Mouse (Mus musculus) G1E (cell line): ENCODE measurements around the gene Ptprt. TPM values are rescaled to one million over a fixed set of nuclear protein-coding genes. Genes with fewer than 3 reads are reported as not detected.

Experiments
- ATAC-seq: 2 replicates; pipeline ENCODE4 v1.8.0; 2016; ENCODE audit warnings: mild to moderate bottlenecking; ENCODE audit not compliant: insufficient number of reproducible peaks, poor library complexity, low FRiP score, severe bottlenecking; ENCODE audit errors: extremely low read depth
- DNase-seq: peaks from one replicate; pipeline ENCODE4 v3.0.0; 2012; ENCODE audit warnings: low spot score
- H3K27me3 ChIP-seq: 2 replicates; pipeline ENCODE4 v1.6.1; 2012; ENCODE audit warnings: mild to moderate bottlenecking, low read length, inconsistent platforms; ENCODE audit not compliant: insufficient read depth
- H3K36me3 ChIP-seq: replicated peaks from 2 replicates; pipeline ENCODE3; 2012; ENCODE audit warnings: mild to moderate bottlenecking, inconsistent platforms
- H3K4me1 ChIP-seq: 2 replicates; pipeline ENCODE4 v1.6.1; 2012; ENCODE audit warnings: low read depth, low read length, inconsistent platforms, mixed read lengths; ENCODE audit not compliant: insufficient read depth
- H3K4me3 ChIP-seq: 2 replicates; pipeline ENCODE4 v1.5.1; 2012; ENCODE audit warnings: low read depth, mild to moderate bottlenecking, inconsistent platforms, low read length, moderate library complexity, mixed read lengths
- H3K9me3 ChIP-seq: replicated peaks from 2 replicates; pipeline ENCODE4 v1.6.1; 2012; ENCODE audit warnings: inconsistent platforms
- CTCF ChIP-seq: IDR thresholded peaks from 2 replicates; pipeline ENCODE4 v1.5.1; 2012; ENCODE audit warnings: low read depth, low read length, inconsistent platforms, mixed read lengths
- GATA1 ChIP-seq: IDR thresholded peaks from 2 replicates; pipeline ENCODE4 v1.6.1; 2012; ENCODE audit warnings: borderline replicate concordance, low read length, inconsistent platforms, mixed read lengths
- GATA2 ChIP-seq: IDR thresholded peaks from 2 replicates; pipeline ENCODE4 v1.6.1; 2012; ENCODE audit warnings: low read depth, low read length, inconsistent platforms, borderline replicate concordance
- POLR2AphosphoS5 ChIP-seq: IDR thresholded peaks from 2 replicates; pipeline ENCODE4 v1.6.1; 2012; ENCODE audit warnings: low read depth, low read length, inconsistent platforms; ENCODE audit not compliant: insufficient replicate concordance
- TAL1 ChIP-seq: conservative IDR thresholded peaks from 2 replicates; pipeline ENCODE4 v1.6.1; 2012; ENCODE audit warnings: low read depth, low read length, inconsistent platforms, mixed read lengths
- polyA plus RNA-seq: library from polyadenylated mRNA; stranded (reverse); fragments of >175 nt; gene quantifications from 2 replicates; pipeline ENCODE4 v1.2.3, GENCODE M21; 2012
- total RNA-seq, 2 experiments: library from RNA; stranded (forward) in 1 of 2; stranded (reverse) in 1 of 2; fragments of 200-1000 nt in 1 of 2; fragments of >200 nt in 1 of 2; fragmentation: Nextera tagmentation in 1 of 2; gene quantifications; 2 replicates each; pipeline ENCODE4 v1.2.3; 2014 to 2017

Ptprt gene
- total and polyA plus RNA-seq, 3 experiments: 0.05 TPM; not detected in 2

DNA sequence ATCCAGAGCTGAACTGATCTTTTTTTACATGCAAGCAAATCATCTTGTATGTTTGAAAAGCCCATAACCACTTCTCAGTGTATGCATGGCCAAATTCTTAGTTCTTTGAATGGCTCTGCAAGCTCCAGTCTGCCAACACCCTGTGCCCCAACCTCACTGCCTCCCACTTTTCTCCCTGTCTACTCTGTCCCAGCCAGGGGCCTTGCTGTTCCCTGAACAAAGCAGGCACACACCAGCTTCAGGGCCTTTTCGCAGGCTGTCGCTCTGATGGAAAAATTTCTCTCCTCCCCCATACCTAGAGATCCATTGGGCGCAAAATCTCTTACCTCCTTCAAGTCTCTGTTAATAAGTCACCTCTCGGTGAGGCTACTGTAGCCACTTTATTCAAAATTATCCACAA, 610.7 kb downstream of the Ptprt start:
- Histone ChIP-seq H3K4me3 (no peak overlapping the region), H3K36me3 (no peaks in the 10 kb centered on the region), H3K27me3 (no peaks in the 10 kb centered on the region), H3K9me3 (peaks cover 31% of the 10 kb centered on the region), H3K4me1 (no peaks in the 10 kb centered on the region)
- DNase-seq (no peak), ATAC-seq (no peak)
- no peak for TF ChIP-seq POLR2AphosphoS5
- no peak for TF ChIP-seq CTCF
- TF ChIP-seq GATA1: no peak
- TF ChIP-seq GATA2: no peak
- TF ChIP-seq TAL1: no peak

DNA sequence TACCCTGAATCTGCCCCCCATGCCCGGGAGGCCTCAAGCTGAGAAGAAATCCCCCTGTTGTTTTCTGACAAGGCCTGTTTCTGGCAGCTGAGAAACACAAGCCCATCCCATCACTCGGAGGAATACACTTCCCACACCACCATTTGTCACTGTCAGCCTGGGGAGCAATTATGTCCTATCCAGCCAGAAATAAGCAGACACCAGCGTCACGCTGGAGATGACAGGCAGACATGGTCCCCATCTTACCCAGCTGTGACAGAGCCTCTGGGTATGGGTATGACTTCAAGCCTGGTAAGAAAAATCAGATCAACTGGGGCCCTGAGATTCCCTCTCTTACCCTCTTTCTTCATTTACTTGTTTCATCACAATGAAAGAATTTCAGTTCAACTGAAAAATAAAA, 625.3 kb downstream of the Ptprt start:
- Histone ChIP-seq H3K36me3 (no peaks in the 10 kb centered on the region), H3K4me3 (no peak overlapping the region), H3K4me1 (no peaks in the 10 kb centered on the region), H3K27me3 (no peaks in the 10 kb centered on the region), H3K9me3 (peaks cover 38% of the 10 kb centered on the region)
- no peak for DNase-seq
- ATAC-seq: no peak
- TF ChIP-seq TAL1 (no peak), GATA1 (no peak), CTCF (no peak), GATA2 (no peak), POLR2AphosphoS5 (no peak)

DNA sequence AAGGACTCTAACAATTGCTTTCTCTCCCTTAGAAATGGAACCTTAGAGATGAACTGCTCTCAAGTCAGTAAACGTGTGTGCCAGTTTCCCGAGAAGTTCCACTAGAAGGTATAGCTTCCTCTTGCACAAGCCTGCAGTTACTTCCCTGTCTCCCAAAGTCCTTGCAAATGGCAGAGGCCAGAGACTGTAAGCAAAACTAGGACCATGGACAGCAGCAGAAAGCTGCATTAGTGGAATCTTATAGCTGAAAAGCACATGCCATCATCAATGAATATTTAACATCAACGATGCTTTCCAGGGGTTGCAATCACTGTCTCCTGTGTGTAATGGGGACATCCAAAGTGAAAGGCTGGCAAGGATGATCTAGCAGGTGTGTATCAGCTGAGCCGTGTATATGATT, 629.3 kb downstream of the Ptprt start:
- H3K36me3 ChIP-seq: no peaks in the 10 kb centered on the region
- H3K4me3 ChIP-seq: no peak overlapping the region
- DNase-seq: no peak

DNA sequence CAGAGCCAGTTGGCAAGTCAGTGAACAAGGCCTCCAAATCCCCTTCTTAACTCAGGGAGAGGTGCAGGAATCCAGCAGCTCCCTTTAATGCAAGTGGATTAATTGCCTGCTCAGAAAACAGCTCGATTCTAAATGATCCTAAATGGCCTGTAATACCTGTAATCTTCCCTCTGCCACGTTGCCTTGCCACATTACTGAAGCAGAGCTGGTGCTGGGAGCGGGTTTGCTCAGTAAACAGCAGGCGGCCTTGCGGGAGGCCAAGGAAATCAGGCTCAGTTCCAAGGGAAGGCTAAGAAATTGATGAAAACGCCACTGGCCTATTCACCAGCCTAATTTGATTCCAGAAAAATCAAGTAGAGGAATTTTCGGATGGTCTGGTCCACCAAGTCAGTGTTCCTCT, 659.9 kb downstream of the Ptprt start:
- no peak for ATAC-seq
- no peaks in the 10 kb centered on the region for H3K4me1 ChIP-seq
- no peak overlapping the region for H3K4me3 ChIP-seq
- TF ChIP-seq TAL1: no peak
- no peak for TF ChIP-seq CTCF
- no peak for TF ChIP-seq GATA2
- TF ChIP-seq GATA1: no peak
- no peak for TF ChIP-seq POLR2AphosphoS5
- no peak for DNase-seq
- no peaks in the 10 kb centered on the region for H3K36me3 ChIP-seq
- no peaks in the 10 kb centered on the region for H3K27me3 ChIP-seq
- peaks cover 34% of the 10 kb centered on the region for H3K9me3 ChIP-seq

More for the DNA sequence above, 629.3 kb downstream of the Ptprt start:
- no peak for ATAC-seq
- TF ChIP-seq GATA1 (no peak), TAL1 (no peak), GATA2 (no peak), POLR2AphosphoS5 (no peak), CTCF (no peak)
- H3K27me3 ChIP-seq: no peaks in the 10 kb centered on the region
- no peaks in the 10 kb centered on the region for H3K4me1 ChIP-seq
- peaks cover 35% of the 10 kb centered on the region for H3K9me3 ChIP-seq

DNA sequence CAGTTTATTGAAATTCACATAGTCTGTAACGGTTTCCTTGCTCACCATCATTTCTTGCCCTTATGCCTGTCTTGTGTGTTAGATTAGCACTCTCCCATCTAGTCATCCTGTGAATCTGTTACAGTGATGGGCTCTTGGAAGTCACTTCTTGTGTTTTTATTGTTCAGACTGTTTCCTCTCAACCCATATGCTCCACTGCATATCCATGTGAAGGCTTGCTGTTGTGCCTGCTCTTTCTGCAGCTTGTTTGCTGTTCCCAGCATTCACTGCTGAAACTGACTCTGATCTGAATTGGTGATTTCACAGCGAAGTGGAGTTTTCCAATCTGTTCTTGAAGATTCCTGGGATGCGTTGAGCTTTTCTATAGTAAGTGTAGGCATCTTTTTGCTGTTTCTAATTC, 678.6 kb downstream of the Ptprt start:
- Histone ChIP-seq H3K27me3 (no peaks in the 10 kb centered on the region), H3K36me3 (no peaks in the 10 kb centered on the region), H3K4me3 (no peak overlapping the region), H3K4me1 (no peaks in the 10 kb centered on the region), H3K9me3 (no peaks in the 10 kb centered on the region)
- TF ChIP-seq TAL1: no peak
- DNase-seq (no peak), ATAC-seq (no peak)

DNA sequence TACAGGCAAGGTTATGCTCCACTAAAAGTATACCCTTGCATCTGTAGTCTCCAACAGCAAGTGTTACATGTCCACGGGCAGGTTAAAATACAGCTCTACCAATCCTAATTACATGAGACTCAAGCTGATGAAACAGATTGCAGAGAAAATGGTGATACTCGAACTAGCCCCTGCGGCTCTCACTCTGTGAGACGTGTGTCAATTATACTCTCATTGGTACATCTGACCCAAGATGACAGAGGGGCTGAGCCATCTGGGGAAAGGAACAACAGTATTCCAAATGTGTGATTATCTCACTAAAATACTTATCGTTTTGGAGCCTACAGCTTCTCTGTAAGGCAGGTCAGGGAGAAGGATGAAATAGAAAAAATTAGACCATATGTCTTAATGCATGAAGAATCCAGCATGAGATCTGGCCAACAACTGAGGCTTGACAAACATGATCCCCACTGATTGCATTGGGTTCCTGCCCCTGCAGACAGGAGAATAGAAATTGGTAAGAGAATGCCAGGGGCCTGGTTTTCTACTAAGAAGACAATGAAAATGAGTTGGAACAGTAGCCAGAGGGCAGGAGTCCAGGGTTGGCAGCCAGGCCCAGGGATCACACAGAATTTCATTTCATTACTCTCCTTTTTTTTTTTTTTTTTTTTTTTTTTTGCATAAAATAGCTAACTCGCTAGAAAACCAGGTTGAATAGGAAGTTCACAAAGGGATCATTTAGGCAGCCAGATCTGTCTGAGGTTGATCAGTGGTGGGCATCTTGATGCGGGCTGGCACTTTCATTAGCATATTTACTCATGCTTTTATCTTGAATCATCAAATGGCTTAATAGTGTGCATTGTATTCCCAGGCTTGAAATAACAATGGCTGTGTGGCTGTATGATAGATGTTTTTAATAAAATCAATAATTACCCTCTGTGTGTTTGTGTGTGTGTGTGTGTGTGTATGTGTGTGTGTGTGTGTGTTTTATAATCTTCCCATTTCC, 699.5 kb downstream of the Ptprt start:
- TF ChIP-seq CTCF (no peak), GATA1 (no peak), POLR2AphosphoS5 (no peak), TAL1 (no peak), GATA2 (no peak)
- H3K36me3 ChIP-seq: no peaks in the 10 kb centered on the region
- H3K9me3 ChIP-seq: peaks cover 8% of the 10 kb centered on the region; the same call in 1 of the 2 replicates
- no peaks in the 10 kb centered on the region for H3K27me3 ChIP-seq
- DNase-seq (no peak), ATAC-seq (no peak)
- no peaks in the 10 kb centered on the region for H3K4me1 ChIP-seq
- no peak overlapping the region for H3K4me3 ChIP-seq
